Mouse (Mus musculus) midbrain, postnatal 0 days (tissue): ENCODE measurements at regions not wholly inside any gene's neighbourhood (a gene's known extent, or its start where the extent isn't known, plus 50 kb on each side); places are given as distances from the start of the nearest gene placed in this dataset.
A peak's percentile ranks its signal among the peaks of the same experiment; 100 is the strongest.
"Not testable (repeated sequence)": the region's sequence is repeated elsewhere in the genome, so short reads cannot be mapped to it uniquely, and the experiment has no call there.

Experiments used
- ATAC-seq: fragments of 200-750 bp; cut with Nextera tagmentation; 2 replicates; pipeline ENCODE4 v1.8.0; 2017; ENCODE audit warnings: moderate number of reproducible peaks, mild to moderate bottlenecking, moderate TSS enrichment, moderate library complexity; ENCODE audit not compliant: low FRiP score
- DNase-seq: peaks from one replicate; pipeline ENCODE4 v3.0.0-alpha.2; 2015; ENCODE audit warnings: low spot score
- H3K27ac ChIP-seq: fragments of 300-500 bp; sonication (generic); 2 replicates; pipeline ENCODE4 v1.5.1; 2014; ENCODE audit warnings: low read depth, mild to moderate bottlenecking, low read length, mixed read lengths
- H3K27me3 ChIP-seq: fragments of 300-500 bp; sonication (generic); 2 replicates; pipeline ENCODE4 v1.6.1; 2014; ENCODE audit warnings: low read length, control low read depth, mixed read lengths; ENCODE audit not compliant: insufficient read depth
- H3K36me3 ChIP-seq: fragments of 300-500 bp; sonication (generic); 2 replicates; pipeline ENCODE4 v1.6.1; 2014; ENCODE audit warnings: low read length, control low read depth, mixed read lengths; ENCODE audit not compliant: insufficient read depth
- H3K4me1 ChIP-seq: fragments of 300-500 bp; sonication (generic); 2 replicates; pipeline ENCODE4 v1.6.1; 2014; ENCODE audit warnings: mild to moderate bottlenecking, control low read depth, antibody characterized with exemption, low read length, mixed read lengths; ENCODE audit not compliant: insufficient read depth
- H3K4me2 ChIP-seq: fragments of 300-500 bp; sonication (generic); 2 replicates; pipeline ENCODE4 v1.6.1; 2014; ENCODE audit warnings: low read depth, mild to moderate bottlenecking, low read length, mixed read lengths; ENCODE audit not compliant: poor library complexity, severe bottlenecking
- H3K4me3 ChIP-seq: fragments of 300-500 bp; sonication (generic); 2 replicates; pipeline ENCODE4 v1.5.1; 2014; ENCODE audit warnings: low read depth, mild to moderate bottlenecking, low read length, moderate library complexity
- H3K9ac ChIP-seq: fragments of 300-500 bp; sonication (generic); replicated peaks from 2 replicates; pipeline ENCODE4 v1.6.1; 2014; ENCODE audit warnings: mild to moderate bottlenecking, low read length, moderate library complexity, mixed read lengths; ENCODE audit not compliant: poor library complexity, severe bottlenecking
- H3K9me3 ChIP-seq: fragments of 300-500 bp; sonication (generic); 2 replicates; pipeline ENCODE4 v1.6.1; 2016; ENCODE audit warnings: low read length, control low read depth
- CTCF ChIP-seq: IDR thresholded peaks from 2 replicates; pipeline ENCODE4 v1.5.1; 2016; ENCODE audit warnings: antibody characterized with exemption, mild to moderate bottlenecking
- WGBS: fragments of 180-500 bp; shearing (Covaris S2); extraction: QIAGEN DNeasy Blood & Tissue Kit; methylation state at CpG from one replicate; pipeline ENCODE4 v1.1.7; 2014; 5-methylcytosine and 5-hydroxymethylcytosine counted together

DNA sequence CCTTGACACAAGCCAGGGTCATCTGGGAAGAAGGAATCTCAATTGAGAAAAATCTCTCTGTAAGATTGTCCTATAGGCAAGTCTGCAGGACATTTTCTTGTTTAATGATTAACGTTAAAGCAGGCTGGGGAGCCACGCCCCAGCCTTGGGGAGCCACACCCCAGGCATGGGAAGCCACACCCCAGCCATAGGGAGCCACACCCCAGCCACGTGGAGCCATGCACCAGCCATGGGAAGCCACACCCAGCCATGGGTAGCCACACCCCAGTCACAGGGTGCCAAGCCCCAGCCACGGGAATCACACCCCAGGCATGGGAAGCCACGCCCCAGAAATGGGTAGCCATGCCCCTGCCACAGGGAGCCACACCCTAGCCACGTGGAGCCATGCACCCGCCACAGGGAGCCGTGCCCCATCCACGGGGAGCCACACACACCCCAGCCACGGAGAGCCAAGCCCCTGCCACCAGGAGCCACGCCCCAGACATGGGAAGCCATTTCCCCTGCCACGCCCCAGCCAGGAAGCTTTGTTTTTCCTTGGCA is 94.8 kb upstream of the A430005L14Rik start:
- Histone ChIP-seq H3K9ac (no peak overlapping the region), H3K4me1 (no peaks in the 10 kb centered on the region), H3K27me3 (no peaks in the 10 kb centered on the region), H3K4me2 (no peak overlapping the region), H3K4me3 (no peak overlapping the region), H3K36me3 (no peaks in the 10 kb centered on the region), H3K27ac (no peak overlapping the region), H3K9me3 (no peaks in the 10 kb centered on the region)
- ATAC-seq: no peak
- 76% methylated on average over 12 of the region's 12 CpGs for WGBS
- no peak for TF ChIP-seq CTCF
- no peak for DNase-seq

DNA sequence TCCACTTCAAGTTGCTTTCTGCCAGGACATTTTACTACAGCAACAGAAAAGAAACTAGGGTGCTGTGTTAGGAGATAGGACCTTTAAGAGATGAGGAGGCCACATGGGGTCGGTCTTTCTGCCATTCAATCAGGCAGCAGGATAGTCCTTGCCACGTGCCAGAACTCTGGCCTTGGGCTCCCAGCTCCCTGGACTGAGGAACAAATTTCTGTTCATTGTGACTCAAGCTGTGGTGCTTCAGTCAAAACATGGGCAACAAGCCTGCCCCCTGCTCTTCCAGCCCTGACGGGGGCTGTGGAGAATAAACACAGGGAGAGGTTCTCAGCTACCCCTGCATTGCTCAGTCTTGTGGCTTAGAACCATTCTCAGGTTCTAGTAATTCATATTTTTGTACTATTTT is 84.7 kb upstream of the A430005L14Rik start:
- ATAC-seq (no peak), DNase-seq (no peak)
- 75% methylated on average over 3 of the region's 3 CpGs for WGBS
- Histone ChIP-seq H3K4me3 (no peak overlapping the region), H3K9me3 (no peaks in the 10 kb centered on the region), H3K9ac (no peak overlapping the region), H3K27ac (no peak overlapping the region), H3K4me1 (no peaks in the 10 kb centered on the region), H3K27me3 (no peaks in the 10 kb centered on the region), H3K4me2 (no peak overlapping the region), H3K36me3 (no peaks in the 10 kb centered on the region)
- TF ChIP-seq CTCF: no peak

DNA sequence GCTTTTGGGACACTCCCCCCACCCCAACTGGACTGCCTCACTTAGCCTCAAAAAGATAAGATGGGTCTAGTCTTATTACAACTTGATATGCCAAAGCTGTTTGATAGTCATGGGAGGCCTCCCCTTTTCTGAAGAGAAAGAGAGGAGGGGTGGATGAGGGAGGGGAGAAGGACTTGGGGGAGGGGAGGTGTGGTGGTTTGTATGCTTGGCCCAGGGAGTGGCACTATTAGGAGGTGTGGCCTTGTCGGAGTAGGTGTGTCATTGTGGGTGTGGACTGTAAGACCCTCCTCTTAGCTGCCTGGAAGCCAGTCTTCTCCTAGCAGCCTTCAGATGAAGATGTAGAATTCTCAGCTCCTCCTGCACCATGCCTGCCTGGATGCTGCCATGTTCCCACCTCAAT is 82.0 kb upstream of the A430005L14Rik start:
- H3K9ac ChIP-seq, H3K27ac ChIP-seq, H3K4me1 ChIP-seq, ATAC-seq, H3K4me2 ChIP-seq, H3K27me3 ChIP-seq, H3K36me3 ChIP-seq, H3K4me3 ChIP-seq, H3K9me3 ChIP-seq, DNase-seq: not testable (repeated sequence)
- 100% methylated on average over 1 of the region's 1 CpGs for WGBS

DNA sequence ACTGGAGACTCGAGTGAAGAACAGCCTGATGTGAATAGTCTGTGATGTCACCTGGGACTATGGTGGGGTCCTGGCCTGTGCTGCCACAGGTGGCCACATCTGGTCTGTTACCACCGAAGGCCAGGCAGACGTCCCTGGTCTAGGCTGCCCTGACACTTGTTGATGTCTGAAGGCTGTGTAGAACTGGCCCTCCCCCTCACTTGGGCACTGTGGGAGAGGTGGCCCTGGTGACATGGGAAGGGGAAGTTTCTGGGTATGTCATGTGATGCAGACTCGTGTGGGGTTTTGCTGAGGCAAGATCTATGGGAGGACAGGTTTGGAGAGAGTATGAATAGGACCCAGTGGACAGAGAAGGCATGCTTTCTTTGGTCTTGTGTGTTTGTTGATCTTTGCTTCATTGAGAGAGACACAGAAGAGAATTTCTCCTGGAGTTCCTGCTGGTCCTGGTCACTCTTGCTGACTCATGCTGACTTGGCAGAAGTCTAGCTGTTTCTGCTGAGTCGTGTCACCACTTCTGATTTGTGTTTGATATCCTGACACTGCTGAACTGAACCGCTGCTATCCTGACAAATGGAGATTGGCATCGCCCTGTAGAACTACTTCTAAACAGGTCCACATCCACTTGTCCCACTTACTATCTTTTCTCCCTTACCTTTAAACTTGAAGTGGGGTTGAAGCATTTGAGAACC is 79.9 kb upstream of the A430005L14Rik start:
- H3K4me1 ChIP-seq: no peaks in the 10 kb centered on the region
- WGBS: 83% methylated on average over 7 of the region's 7 CpGs
- ATAC-seq (no peak), DNase-seq (no peak)
- H3K4me3 ChIP-seq: no peak overlapping the region
- H3K9me3 ChIP-seq: no peaks in the 10 kb centered on the region
- no peak overlapping the region for H3K9ac ChIP-seq
- no peak overlapping the region for H3K27ac ChIP-seq
- H3K4me2 ChIP-seq: no peak overlapping the region
- no peaks in the 10 kb centered on the region for H3K27me3 ChIP-seq
- TF ChIP-seq CTCF: no peak
- H3K36me3 ChIP-seq: no peaks in the 10 kb centered on the region

DNA sequence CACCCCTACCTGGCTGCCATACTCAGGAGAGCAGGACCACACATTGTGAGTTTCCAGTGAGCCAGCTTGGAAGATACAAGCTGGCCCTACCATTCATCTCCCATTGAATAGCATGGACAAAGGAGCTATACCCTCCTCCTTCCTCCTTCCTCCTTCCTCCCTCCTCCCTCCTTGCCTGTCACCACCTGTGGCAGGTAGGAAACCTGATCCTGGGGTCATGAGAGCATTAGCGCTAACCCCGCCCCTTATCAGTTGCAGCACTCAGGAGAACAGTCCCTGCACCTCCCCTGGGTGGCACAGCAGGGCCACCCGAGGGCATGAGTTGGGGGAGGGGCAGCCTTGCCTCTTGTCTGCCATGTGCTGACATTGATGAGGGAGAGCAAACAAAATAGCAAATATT is 74.0 kb upstream of the A430005L14Rik start:
- DNase-seq: no peak
- no peak overlapping the region for H3K4me2 ChIP-seq
- H3K4me3 ChIP-seq: no peak overlapping the region
- no peak overlapping the region for H3K27ac ChIP-seq
- no peaks in the 10 kb centered on the region for H3K4me1 ChIP-seq
- no peak overlapping the region for H3K9ac ChIP-seq
- WGBS: 55% methylated on average over 3 of the region's 3 CpGs
- no peaks in the 10 kb centered on the region for H3K36me3 ChIP-seq
- H3K27me3 ChIP-seq: no peaks in the 10 kb centered on the region
- ATAC-seq: no peak
- no peak for TF ChIP-seq CTCF
- no peaks in the 10 kb centered on the region for H3K9me3 ChIP-seq

DNA sequence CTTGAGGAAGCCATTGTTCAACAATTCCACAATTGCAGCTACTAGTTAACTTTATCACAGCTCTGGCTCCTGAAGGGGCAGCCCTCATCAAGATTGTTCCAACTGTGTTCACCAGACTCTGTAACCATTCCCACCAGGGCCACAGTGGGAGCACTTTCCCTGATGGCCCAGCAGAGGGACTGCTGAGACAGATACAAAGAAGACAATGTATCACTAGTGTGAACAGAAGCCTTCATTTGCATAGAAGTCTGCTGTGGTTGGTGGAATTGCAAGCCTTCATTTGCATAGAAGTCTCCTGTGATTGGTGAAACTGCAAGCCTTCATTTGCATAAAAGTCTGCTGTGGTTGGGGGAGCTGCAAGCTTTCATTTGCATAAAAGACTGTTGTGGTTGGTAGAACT is 73.0 kb upstream of the A430005L14Rik start:
- peak; percentile 30 for DNase-seq
- no peak for ATAC-seq

More for the DNA sequence above, 73.0 kb upstream of the A430005L14Rik start:
- Histone ChIP-seq H3K27ac (no peak overlapping the region), H3K4me2 (no peak overlapping the region), H3K36me3 (no peaks in the 10 kb centered on the region), H3K9ac (no peak overlapping the region), H3K27me3 (no peaks in the 10 kb centered on the region), H3K4me3 (no peak overlapping the region), H3K4me1 (no peaks in the 10 kb centered on the region), H3K9me3 (no peaks in the 10 kb centered on the region)
- peak; percentile 37 for TF ChIP-seq CTCF
